Mouse (Mus musculus): Measurements from ENCODE around the gene Bcan. TPM values are rescaled to one million over a fixed set of nuclear protein-coding genes. Genes with fewer than 3 reads are reported as not detected.

Bcan gene
- polyA plus RNA-seq, 1 experiment from 2014 or later = 1.1 TPM

DNA sequence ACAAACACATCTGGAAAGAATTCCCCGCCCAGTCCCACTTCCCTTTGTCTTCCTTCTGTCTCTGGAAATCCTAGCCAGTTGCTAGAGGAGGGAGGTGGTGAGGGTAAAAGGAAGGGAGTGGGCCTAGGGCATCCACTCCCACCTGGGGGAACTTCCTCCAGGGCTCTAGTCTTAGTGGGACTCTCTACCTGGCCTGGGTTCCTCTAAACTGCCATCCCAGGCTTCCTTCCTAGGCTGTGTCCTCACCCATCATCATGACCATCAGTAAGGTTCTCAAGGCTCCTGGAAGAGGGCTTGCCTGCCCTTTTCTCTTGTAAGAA lies 53.5 kb downstream of the Bcan start:
- no peak for DNase-seq (ENCODE audit: low spot score)
- Histone ChIP-seq H3K4me3 (ENCODE audit: low read depth, low read length) (no peak overlapping the region), H3K4me2 (ENCODE audit: low read depth, low read length) (peak overlapping the region; percentile 77), H3K27ac (replicated peaks; ENCODE audit: low read depth, low read length) (peak overlapping the region; percentile 96), H3K4me1 (ENCODE audit: control insufficient read depth, insufficient read depth, low read length) (peaks cover 54% of the 10 kb centered on the region), H3K27me3 (replicated peaks; ENCODE audit: control insufficient read depth, insufficient read depth, low read length) (no peaks in the 10 kb centered on the region), H3K9ac (ENCODE audit: low read depth, low read length) (peak overlapping the region; percentile 2; the same call in 1 of the 2 replicates), H3K9me3 (ENCODE audit: control insufficient read depth, low read length) (no peaks in the 10 kb centered on the region), H3K36me3 (ENCODE audit: control insufficient read depth, insufficient read depth, low read length) (peaks cover 12% of the 10 kb centered on the region; the same call in 1 of the 2 replicates)
- WGBS = 22% methylated on average over 1 of the region's 1 CpGs
- no peak for ATAC-seq (ENCODE audit: low read depth)

DNA sequence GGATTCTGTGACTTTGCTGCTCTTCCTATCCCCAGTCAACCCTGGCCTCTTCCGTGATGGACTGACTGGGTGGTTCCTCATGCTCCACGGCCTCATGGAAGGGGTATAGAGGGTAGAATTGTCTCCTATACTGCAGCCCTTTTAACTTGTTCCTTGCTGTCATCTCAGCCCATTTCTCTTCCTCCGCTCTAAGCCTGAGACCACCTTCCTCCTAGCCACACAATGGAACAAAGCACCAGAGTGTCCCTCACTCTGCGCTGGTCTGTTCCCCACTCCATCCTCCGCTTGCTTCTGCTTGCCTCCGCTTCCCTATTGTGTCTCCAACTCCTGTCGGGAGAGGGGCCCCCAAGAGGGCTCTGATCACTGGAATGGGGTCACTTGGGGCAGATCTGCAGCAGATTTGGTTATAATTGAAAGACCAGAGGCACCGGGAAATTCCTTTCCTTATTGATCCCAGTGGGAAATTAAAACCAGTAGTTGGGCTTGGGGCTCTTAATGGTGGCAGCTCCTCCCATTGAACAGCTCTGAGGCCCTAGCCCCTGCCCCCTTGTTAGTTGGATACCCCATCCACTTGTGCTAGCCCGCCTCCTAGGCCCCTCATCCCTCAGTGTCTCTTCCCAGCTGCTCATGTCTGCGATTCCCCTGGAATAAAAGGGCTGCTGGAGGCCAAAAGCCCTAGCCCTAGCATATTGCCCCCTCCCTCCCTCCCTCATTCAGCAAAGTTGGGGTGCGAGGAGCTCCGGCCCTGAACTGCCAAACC lies 54.1 kb downstream of the Bcan start:
- DNase-seq (ENCODE audit: low spot score) = peak; percentile 68
- peak overlapping the region; percentile 2; the same call in 1 of the 2 replicates for H3K9ac ChIP-seq (ENCODE audit: low read depth, low read length)
- peaks cover 17% of the 10 kb centered on the region for H3K36me3 ChIP-seq (ENCODE audit: control insufficient read depth, insufficient read depth, low read length)
- no peaks in the 10 kb centered on the region for H3K27me3 ChIP-seq (replicated peaks; ENCODE audit: control insufficient read depth, insufficient read depth, low read length)
- H3K4me3 ChIP-seq (ENCODE audit: low read depth, low read length) = no peak overlapping the region
- H3K9me3 ChIP-seq (ENCODE audit: control insufficient read depth, low read length) = no peaks in the 10 kb centered on the region
- no peak for ATAC-seq (ENCODE audit: low read depth)
- H3K4me1 ChIP-seq (ENCODE audit: control insufficient read depth, insufficient read depth, low read length) = peaks cover 49% of the 10 kb centered on the region
- peak overlapping the region; percentile 96 for H3K27ac ChIP-seq (replicated peaks; ENCODE audit: low read depth, low read length)
- H3K4me2 ChIP-seq (ENCODE audit: low read depth, low read length) = peak overlapping the region; percentile 77
- 15% methylated on average over 12 of the region's 12 CpGs for WGBS

DNA sequence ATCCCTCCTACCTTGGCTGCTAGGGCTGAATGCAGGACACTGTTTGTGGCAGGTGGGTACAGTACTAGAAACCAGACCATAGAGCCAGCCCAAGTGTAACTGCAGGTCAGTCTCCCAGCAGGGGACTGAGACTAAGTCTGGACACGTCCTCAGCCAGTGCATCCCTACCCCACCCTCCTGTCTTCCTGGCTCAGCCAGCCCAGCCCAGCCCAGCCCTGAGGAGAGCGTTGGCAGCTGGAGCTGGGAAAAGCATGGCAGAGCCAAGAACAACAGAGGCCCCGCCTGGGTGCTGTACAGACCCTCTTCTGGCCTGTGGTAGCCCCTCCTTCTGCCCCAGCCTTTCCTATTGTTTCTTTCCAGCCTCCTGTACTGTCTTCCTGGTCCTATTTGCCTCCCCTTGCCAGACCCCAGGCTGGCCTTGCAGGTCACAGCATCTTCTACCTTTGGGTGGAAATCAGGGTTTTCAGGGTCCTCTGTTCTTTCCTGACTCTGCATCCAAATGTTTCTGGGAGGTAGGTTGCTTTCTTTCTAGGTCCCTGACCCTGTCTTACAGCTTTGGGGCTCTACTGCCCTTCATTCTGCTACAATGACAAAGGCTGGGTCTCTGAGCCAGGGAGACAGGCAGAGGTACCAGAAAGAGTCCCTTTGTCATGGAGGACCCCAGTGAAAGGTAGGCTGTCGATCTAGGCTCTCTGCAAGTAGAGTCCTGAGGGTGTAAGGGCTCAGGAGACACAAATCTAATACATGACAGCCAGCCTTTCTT lies 55.0 kb downstream of the Bcan start:
- Histone ChIP-seq H3K4me2 (ENCODE audit: low read depth, low read length) (peak overlapping the region; percentile 16; the same call in 1 of the 2 replicates), H3K4me3 (ENCODE audit: low read depth, low read length) (no peak overlapping the region), H3K36me3 (ENCODE audit: control insufficient read depth, insufficient read depth, low read length) (peaks cover 27% of the 10 kb centered on the region), H3K4me1 (ENCODE audit: control insufficient read depth, insufficient read depth, low read length) (peaks cover 43% of the 10 kb centered on the region), H3K9ac (ENCODE audit: low read depth, low read length) (0 out of 2 replicates have a peak overlapping the region, but pooled peaks have one; percentile 32), H3K27ac (replicated peaks; ENCODE audit: low read depth, low read length) (peak overlapping the region; percentile 96), H3K9me3 (ENCODE audit: control insufficient read depth, low read length) (no peaks in the 10 kb centered on the region), H3K27me3 (replicated peaks; ENCODE audit: control insufficient read depth, insufficient read depth, low read length) (no peaks in the 10 kb centered on the region)
- DNase-seq (ENCODE audit: low spot score) (peak; percentile 83), ATAC-seq (ENCODE audit: low read depth) (peak; percentile 55)
- 6% methylated on average over 4 of the region's 4 CpGs for WGBS

DNA sequence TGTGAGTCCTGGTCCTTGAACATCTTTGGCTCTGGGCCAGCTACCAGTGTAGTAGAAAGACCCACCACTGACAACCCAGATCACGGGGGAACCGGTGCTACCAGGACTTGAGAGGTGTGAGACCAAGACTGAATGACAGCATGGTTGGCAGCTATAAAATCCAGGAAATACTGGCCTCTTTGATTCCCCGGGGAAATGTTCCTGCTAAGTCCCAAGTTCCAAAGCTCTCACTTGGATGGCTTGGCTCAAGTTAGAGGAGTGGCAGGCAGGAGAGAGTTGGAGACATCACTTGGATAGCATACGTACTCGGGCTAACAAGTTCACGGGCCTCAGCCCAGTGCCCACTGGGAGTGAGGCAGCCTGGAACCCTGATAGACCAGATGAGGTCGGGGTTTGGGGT lies 56.4 kb downstream of the Bcan start:
- no peaks in the 10 kb centered on the region for H3K27me3 ChIP-seq (replicated peaks; ENCODE audit: control insufficient read depth, insufficient read depth, low read length)
- 78% methylated on average over 7 of the region's 7 CpGs for WGBS
- H3K4me1 ChIP-seq (ENCODE audit: control insufficient read depth, insufficient read depth, low read length) = peaks cover 40% of the 10 kb centered on the region
- H3K4me3 ChIP-seq (ENCODE audit: low read depth, low read length) = no peak overlapping the region
- no peak overlapping the region for H3K4me2 ChIP-seq (ENCODE audit: low read depth, low read length)
- ATAC-seq (ENCODE audit: low read depth) (no peak), DNase-seq (ENCODE audit: low spot score) (no peak)
- H3K27ac ChIP-seq (replicated peaks; ENCODE audit: low read depth, low read length) = no peak overlapping the region
- no peak overlapping the region for H3K9ac ChIP-seq (ENCODE audit: low read depth, low read length)
- peaks cover 41% of the 10 kb centered on the region for H3K36me3 ChIP-seq (ENCODE audit: control insufficient read depth, insufficient read depth, low read length)
- no peaks in the 10 kb centered on the region for H3K9me3 ChIP-seq (ENCODE audit: control insufficient read depth, low read length)

DNA sequence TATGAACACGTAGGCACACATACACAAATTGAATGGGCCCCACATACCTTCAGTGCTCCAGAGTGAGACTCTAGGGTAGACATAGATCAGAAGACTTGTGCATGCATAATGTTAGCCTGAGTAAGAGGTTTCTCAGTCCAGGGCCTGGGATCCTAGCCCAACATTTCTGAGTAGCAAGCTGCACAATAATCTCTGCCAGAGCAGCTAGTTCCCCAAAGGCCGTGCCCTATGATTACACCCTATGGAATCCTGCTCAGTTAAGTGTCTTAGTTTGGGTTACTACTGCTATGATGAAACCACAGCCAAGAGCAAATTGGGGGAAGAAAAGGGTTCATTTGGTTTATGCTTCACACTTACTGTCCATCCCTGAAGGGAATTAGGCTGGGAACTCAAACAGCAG lies 57.6 kb downstream of the Bcan start:
- H3K36me3 ChIP-seq (ENCODE audit: control insufficient read depth, insufficient read depth, low read length) = peaks cover 52% of the 10 kb centered on the region
- no peak for ATAC-seq (ENCODE audit: low read depth)

DNA sequence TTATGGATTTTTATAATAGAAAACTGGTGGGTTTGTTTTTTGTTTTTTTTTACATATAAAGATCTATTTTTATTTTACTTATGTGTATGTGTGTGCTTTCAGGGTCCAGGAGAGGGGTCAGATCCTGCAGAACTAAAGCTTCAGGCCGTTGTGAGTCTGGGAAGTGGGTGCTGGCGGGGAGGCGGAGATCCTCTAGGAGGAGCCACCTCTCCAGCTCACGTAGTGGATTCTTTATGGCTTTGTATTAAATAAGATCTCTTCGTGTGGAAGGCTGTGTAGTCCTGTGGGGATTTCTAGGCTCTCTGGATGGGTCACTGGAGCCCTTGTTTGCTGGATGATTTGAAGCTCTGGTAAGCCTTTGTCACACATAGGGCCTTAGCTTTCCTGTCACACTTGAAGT lies 59.4 kb downstream of the Bcan start:
- WGBS = 66% methylated on average over 5 of the region's 5 CpGs
- H3K36me3 ChIP-seq (ENCODE audit: control insufficient read depth, insufficient read depth, low read length) = peaks cover 68% of the 10 kb centered on the region
- H3K9ac ChIP-seq (ENCODE audit: low read depth, low read length) = no peak overlapping the region

More for the DNA sequence above, 57.6 kb downstream of the Bcan start:
- Histone ChIP-seq H3K27me3 (replicated peaks; ENCODE audit: control insufficient read depth, insufficient read depth, low read length) (no peaks in the 10 kb centered on the region), H3K4me3 (ENCODE audit: low read depth, low read length) (no peak overlapping the region), H3K4me2 (ENCODE audit: low read depth, low read length) (no peak overlapping the region), H3K27ac (replicated peaks; ENCODE audit: low read depth, low read length) (no peak overlapping the region), H3K4me1 (ENCODE audit: control insufficient read depth, insufficient read depth, low read length) (peaks cover 29% of the 10 kb centered on the region), H3K9me3 (ENCODE audit: control insufficient read depth, low read length) (no peaks in the 10 kb centered on the region), H3K9ac (ENCODE audit: low read depth, low read length) (no peak overlapping the region)
- WGBS = 94% methylated on average over 2 of the region's 2 CpGs
- DNase-seq (ENCODE audit: low spot score) = no peak

More for the DNA sequence above, 59.4 kb downstream of the Bcan start:
- H3K27ac ChIP-seq (replicated peaks; ENCODE audit: low read depth, low read length) = no peak overlapping the region
- no peak for DNase-seq (ENCODE audit: low spot score)
- no peak overlapping the region for H3K4me3 ChIP-seq (ENCODE audit: low read depth, low read length)
- no peaks in the 10 kb centered on the region for H3K27me3 ChIP-seq (replicated peaks; ENCODE audit: control insufficient read depth, insufficient read depth, low read length)
- no peak for ATAC-seq (ENCODE audit: low read depth)
- H3K4me1 ChIP-seq (ENCODE audit: control insufficient read depth, insufficient read depth, low read length) = peaks cover 11% of the 10 kb centered on the region
- no peak overlapping the region for H3K4me2 ChIP-seq (ENCODE audit: low read depth, low read length)
- no peaks in the 10 kb centered on the region for H3K9me3 ChIP-seq (ENCODE audit: control insufficient read depth, low read length)

Other genes starting within 250 kb of the Bcan start
- 16.2 and 19.5 TPM in 2 replicates for gene Ntrk1, start 205.1 kb downstream of the Bcan start, polyA plus RNA-seq (2014; fragmentation: Nextera tagmentation; extraction: Ambion mirVana)
- 1.2 and 1.6 TPM in 2 replicates for gene Insrr, start 203.3 kb downstream of the Bcan start, polyA plus RNA-seq (2014; fragmentation: Nextera tagmentation; extraction: Ambion mirVana)
- gene Pear1, start 175.9 kb downstream of the Bcan start, polyA plus RNA-seq (2014; fragmentation: Nextera tagmentation; extraction: Ambion mirVana) = 26.7 and 29.6 TPM in 2 replicates
- 0.08 TPM in 1 of 2 replicates, not detected in the other for gene Sh2d2a, start 153.5 kb downstream of the Bcan start, polyA plus RNA-seq (2014; fragmentation: Nextera tagmentation; extraction: Ambion mirVana)
- gene Prcc, start 114.6 kb downstream of the Bcan start, polyA plus RNA-seq (2014; fragmentation: Nextera tagmentation; extraction: Ambion mirVana) = 13.0 and 13.5 TPM in 2 replicates
- 205 and 217 TPM in 2 replicates for gene Hdgf, start 93.9 kb downstream of the Bcan start, polyA plus RNA-seq (2014; fragmentation: Nextera tagmentation; extraction: Ambion mirVana)
- 64.8 and 66.6 TPM in 2 replicates for gene Mrpl24, start 80.7 kb downstream of the Bcan start, polyA plus RNA-seq (2014; fragmentation: Nextera tagmentation; extraction: Ambion mirVana)
- gene Isg20l2, start 69.9 kb downstream of the Bcan start, polyA plus RNA-seq (2014; fragmentation: Nextera tagmentation; extraction: Ambion mirVana) = 20.9 and 22.9 TPM in 2 replicates
- 12.8 and 13.3 TPM in 2 replicates for gene Rrnad1, start 69.5 kb downstream of the Bcan start, polyA plus RNA-seq (2014; fragmentation: Nextera tagmentation; extraction: Ambion mirVana)
- gene Crabp2, start 51.6 kb downstream of the Bcan start, polyA plus RNA-seq (2014; fragmentation: Nextera tagmentation; extraction: Ambion mirVana) = 145 and 175 TPM in 2 replicates
- 36.4 and 40.5 TPM in 2 replicates for gene Nes, start 29.2 kb downstream of the Bcan start, polyA plus RNA-seq (2014; fragmentation: Nextera tagmentation; extraction: Ambion mirVana)
- gene Hapln2, start 27.4 kb upstream of the Bcan start, polyA plus RNA-seq (2014; fragmentation: Nextera tagmentation; extraction: Ambion mirVana) = not detected in 2 replicates
- gene Gpatch4, start 42.9 kb upstream of the Bcan start, polyA plus RNA-seq (2014; fragmentation: Nextera tagmentation; extraction: Ambion mirVana) = 28.0 and 29.8 TPM in 2 replicates
- gene Naxe, start 58.3 kb upstream of the Bcan start, polyA plus RNA-seq (2014; fragmentation: Nextera tagmentation; extraction: Ambion mirVana) = 179 and 193 TPM in 2 replicates
- gene Ttc24, start 78.1 kb upstream of the Bcan start, polyA plus RNA-seq (2014; fragmentation: Nextera tagmentation; extraction: Ambion mirVana) = 0.17 and 0.31 TPM in 2 replicates
- 16.2 and 21.0 TPM in 2 replicates for gene Iqgap3, start 81.7 kb upstream of the Bcan start, polyA plus RNA-seq (2014; fragmentation: Nextera tagmentation; extraction: Ambion mirVana)
- gene Mef2d, start 142.1 kb upstream of the Bcan start, polyA plus RNA-seq (2014; fragmentation: Nextera tagmentation; extraction: Ambion mirVana) = 36.8 and 41.7 TPM in 2 replicates